Mouse (Mus musculus) urinary bladder, postnatal 36 days (tissue): ENCODE measurements around the gene Trim66.
A peak's percentile ranks its signal among the peaks of the same experiment; 100 is the strongest.

ENCODE experiments used
- DNase-seq, 2 experiments: peaks; one replicate each; pipeline ENCODE4 v3.0.0; 2022; ENCODE audit warnings: low spot score in 2 of 2, mixed read lengths in 1 of 2

Gene Trim66

GRCm38 (mm10) chr7:109508034-109508433 lies at the start of gene Trim66:
Gene Trim66 (minus strand): TSS chr7:109508134.
- no peak for DNase-seq

- no peak for DNase-seq
These were observed 38.8 kb upstream of the Trim66 start for GRCm38 (mm10) chr7:109546726-109547125.

GRCm38 (mm10) chr7:109546186-109546585 lies 38.3 kb upstream of the Trim66 start:
- DNase-seq: no peak

GRCm38 (mm10) chr7:109545255-109545993 lies 37.5 kb upstream of the Trim66 start:
- DNase-seq: peak in 1 of 2 experiments; percentile 43

- no peak for DNase-seq
These were observed 36.9 kb upstream of the Trim66 start for GRCm38 (mm10) chr7:109544792-109545191.

- DNase-seq: no peak
These were observed 34.4 kb upstream of the Trim66 start for GRCm38 (mm10) chr7:109542364-109542628.

GRCm38 (mm10) chr7:109541609-109542363 lies 33.9 kb upstream of the Trim66 start:
- no peak for DNase-seq

- DNase-seq: no peak
These were observed 33.0 kb upstream of the Trim66 start for GRCm38 (mm10) chr7:109540902-109541301.

- DNase-seq: peak in 1 of 2 experiments; percentile 68
These were observed 28.6 kb upstream of the Trim66 start for GRCm38 (mm10) chr7:109536451-109536946.

GRCm38 (mm10) chr7:109534921-109535320 lies 27.0 kb upstream of the Trim66 start:
- no peak for DNase-seq

- DNase-seq: no peak
These were observed 26.0 kb upstream of the Trim66 start for GRCm38 (mm10) chr7:109533888-109534287.

- no peak for DNase-seq
These were observed 25.2 kb upstream of the Trim66 start for GRCm38 (mm10) chr7:109533129-109533528.

GRCm38 (mm10) chr7:109532691-109533090 lies 24.8 kb upstream of the Trim66 start:
- DNase-seq: no peak

- no peak for DNase-seq
These were observed 23.6 kb upstream of the Trim66 start for GRCm38 (mm10) chr7:109531501-109531900.

GRCm38 (mm10) chr7:109529741-109530140 lies 21.8 kb upstream of the Trim66 start:
- no peak for DNase-seq

- peak; percentile 42 to 51 for DNase-seq
These were observed 20.4 kb upstream of the Trim66 start for GRCm38 (mm10) chr7:109528356-109528755.

- DNase-seq: no peak
These were observed 19.6 kb upstream of the Trim66 start for GRCm38 (mm10) chr7:109527536-109527935.

GRCm38 (mm10) chr7:109525740-109526663 lies 18.1 kb upstream of the Trim66 start:
- DNase-seq: no peak

GRCm38 (mm10) chr7:109524763-109525162 lies 16.8 kb upstream of the Trim66 start:
- no peak for DNase-seq

- no peak for DNase-seq
These were observed 16.5 kb upstream of the Trim66 start for GRCm38 (mm10) chr7:109524442-109524744.

GRCm38 (mm10) chr7:109523741-109524441 lies 16.0 kb upstream of the Trim66 start:
- no peak for DNase-seq

GRCm38 (mm10) chr7:109523304-109523703 lies 15.4 kb upstream of the Trim66 start:
- no peak for DNase-seq
